Mouse (Mus musculus): Measurements from ENCODE around the gene Zfp947.

The Zfp947 gene

DNA sequence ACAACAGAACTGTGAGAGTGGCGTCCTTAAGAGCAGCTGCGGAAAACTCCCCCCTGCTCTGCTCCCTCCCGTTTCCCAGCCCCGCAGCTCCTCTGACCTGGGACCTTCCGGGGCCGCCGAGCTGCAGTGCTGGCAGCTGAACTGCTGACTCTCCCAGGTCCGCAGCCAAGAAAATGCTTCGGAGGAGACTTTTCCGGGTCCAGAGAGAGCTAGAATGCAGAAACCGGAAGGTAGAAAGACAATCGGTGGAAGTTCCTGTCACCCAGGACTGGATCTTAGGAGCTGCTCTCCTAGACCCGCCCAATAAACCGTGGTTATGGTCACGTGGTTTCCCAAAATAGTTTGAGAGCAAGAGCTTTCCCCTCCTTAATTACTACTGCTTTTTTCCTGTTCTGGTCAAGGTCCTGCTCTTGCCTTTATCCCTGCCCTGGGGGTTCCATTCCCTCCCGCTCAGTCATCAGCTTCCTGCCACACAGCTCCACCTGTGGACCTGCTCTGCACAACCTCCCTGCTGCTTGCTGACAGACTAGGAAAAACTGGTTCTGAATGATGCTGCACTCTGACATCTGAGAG lies at the start of gene Zfp947:
Gene Zfp947 (minus strand): TSS at position 469 of the 573 bp plus-strand sequence.
- in situ Hi-C loops (cut with MboI; ENCODE audit: unreplicated experiment in 2 of 2): loop anchor here (10.0 kb wide), 2 partner anchors 149 to 1379 kb away; partner anchors contain the start of gene CT030661.1 (in 1 of the 2)

DNA sequence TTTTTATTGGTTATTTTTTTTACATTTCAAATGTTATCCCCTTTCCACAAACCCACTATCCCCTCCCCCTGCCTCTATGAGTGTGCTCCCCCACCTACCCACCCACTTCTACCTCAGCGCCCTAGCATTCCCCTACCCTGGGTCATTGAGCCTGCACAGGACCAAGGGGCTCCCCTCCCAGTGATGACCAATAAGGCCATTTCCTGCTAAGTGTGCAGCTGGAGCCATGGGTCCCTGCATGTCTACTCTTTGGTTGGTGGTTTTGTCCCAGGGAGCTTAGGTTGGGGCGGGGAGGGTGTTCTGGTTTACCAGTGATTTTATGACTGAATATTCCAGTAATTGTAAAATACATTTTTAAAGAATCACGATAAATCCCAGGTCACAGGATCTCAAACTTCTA lies 686 bp downstream of the Zfp947 start:
- in situ Hi-C loops (cut with MboI; ENCODE audit: unreplicated experiment in 2 of 2): loop anchor here (10.0 kb wide), 2 partner anchors 149 to 1379 kb away; partner anchors contain the start of gene CT030661.1 (in 1 of the 2)

DNA sequence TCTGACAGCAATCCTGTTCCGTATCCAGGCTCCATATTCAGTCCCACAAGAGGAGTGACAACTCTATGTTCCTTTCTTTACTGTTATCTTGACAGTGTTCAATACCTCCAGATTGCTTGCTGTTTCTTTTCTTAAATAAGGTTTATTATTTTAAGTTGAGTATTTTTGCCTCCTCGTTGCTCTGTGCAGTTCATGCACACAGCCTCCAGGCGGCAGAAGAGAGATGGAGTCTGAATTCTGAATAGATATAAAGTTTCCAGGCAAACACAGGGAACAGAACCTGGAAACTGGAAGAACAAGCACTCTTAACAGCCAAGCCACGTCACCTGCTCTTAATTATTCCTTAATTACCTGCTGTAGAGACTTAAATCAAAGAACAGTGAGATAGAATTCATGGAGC lies 12.0 kb downstream of the Zfp947 start:
- in situ Hi-C loops (cut with MboI; ENCODE audit: unreplicated experiment in 2 of 2): loop anchor here in 1 of 2 experiments (10.0 kb wide), 1 partner anchor 261 kb away; no protein-coding TSS in a partner anchor

DNA sequence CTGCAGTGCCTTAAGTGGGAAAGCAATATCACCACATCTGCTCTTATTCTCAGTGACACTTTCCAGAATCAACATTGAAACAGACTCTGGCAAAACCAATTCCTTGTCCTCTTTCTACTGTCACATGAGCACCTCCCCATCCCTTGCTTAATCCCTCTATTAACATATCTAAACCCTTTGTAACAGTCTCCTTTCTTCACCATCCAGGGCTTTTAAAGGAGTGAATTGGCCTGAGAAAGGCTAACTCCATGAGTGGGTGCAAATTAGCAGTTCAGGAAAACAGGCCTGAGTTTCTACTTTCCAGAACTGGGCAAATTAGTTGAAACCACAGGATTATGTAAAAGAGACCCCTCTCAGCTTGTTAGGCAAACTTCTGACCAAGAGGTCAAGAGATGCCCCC lies 47.2 kb downstream of the Zfp947 start:
- in situ Hi-C loops (cut with MboI; ENCODE audit: unreplicated experiment in 2 of 2): no loop called here
